Mouse (Mus musculus) thymus, postnatal 0 days (tissue): ENCODE measurements around the gene Stip1. TPM values are rescaled to one million over a fixed set of nuclear protein-coding genes. Genes with fewer than 3 reads are reported as not detected.
A peak's percentile ranks its signal among the peaks of the same experiment; 100 is the strongest.

Experiments used
- DNase-seq: peaks from one replicate; pipeline ENCODE4 v3.0.0-alpha.2; 2015; ENCODE audit warnings: low spot score
- polyA plus RNA-seq: library from polyadenylated mRNA; unstranded; fragments of >200 nt; fragmentation: Nextera tagmentation; extraction: Ambion mirVana; gene quantifications from 2 replicates; pipeline ENCODE4 v1.2.1, GENCODE M21; 2015

The Stip1 gene
- polyA plus RNA-seq, 1 experiment from 2014 or later, result 149 TPM

DNA sequence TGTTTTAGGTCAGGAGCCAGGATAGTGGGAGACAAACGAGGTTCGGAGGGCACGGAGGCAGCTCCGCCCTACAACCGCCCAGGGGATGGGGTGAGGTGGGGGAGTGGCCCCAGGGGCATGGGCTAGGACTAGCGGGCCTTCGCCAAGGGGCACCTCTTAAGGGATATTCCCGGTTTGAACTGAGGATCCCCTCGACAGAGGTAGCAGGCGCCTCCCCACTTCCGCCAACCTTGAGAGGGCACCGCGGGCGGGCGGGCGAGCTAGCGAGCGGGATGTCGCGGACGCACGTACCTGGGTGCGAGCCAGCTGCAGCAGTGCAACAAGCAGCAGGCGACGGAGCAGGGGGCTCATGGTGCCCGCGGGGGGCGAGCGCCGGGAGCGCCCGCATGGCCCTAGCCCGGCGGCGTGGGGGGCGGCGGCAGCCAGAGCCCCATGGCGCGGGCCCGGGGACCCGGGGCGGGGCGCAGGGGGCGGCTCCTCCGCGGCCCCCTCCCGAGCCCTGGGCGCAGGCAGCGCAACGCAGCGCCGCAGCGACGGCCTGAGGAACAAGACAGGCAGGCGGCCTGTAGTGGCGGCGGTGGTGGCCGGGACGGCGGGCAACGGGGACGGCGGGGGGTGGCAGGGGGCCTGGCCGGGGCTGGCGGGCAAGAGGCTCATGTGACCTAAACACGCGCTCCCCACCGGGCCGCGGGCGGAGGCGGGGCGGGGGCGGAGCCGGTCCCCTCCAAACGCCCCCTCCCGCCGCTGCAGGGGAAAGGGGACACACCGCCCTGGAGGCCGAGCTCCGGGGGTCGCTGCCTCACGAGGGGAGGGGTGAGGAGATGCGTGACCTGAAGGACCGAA is 52.5 kb downstream of the Stip1 start, which contains the start of gene Vegfb:
Gene Vegfb (minus strand): TSS at position 591 of the 843 bp plus-strand sequence.
- DNase-seq, result peak; percentile 68

- DNase-seq, result no peak
Observed at GRCm38 (mm10) chr19:6985951-6986708, 53.6 kb downstream of the Stip1 start.

- DNase-seq, result no peak
Observed at GRCm38 (mm10) chr19:6985300-6985699, 54.5 kb downstream of the Stip1 start.

- no peak for DNase-seq
Observed at GRCm38 (mm10) chr19:6983621-6984020, 56.1 kb downstream of the Stip1 start.

DNA sequence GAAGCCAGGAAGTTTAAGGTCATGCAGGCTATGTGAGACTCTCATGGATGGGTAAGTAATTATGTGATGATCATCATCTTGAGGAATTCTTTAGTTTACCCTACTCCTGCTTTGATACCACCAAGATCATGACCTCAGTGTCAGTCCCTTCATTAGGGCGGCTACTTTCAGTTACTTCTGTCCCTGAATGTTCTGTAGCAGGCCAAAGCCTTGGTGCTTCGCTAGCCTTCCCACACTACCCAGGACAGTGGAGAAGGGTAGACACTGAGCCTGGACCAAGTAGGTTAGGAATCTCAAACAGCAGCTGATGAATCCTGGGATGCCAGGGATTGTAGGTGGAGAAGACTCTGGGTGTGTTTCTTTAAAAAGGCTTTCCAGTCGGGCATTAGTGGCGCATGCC is 58.3 kb downstream of the Stip1 start:
- no peak for DNase-seq

DNA sequence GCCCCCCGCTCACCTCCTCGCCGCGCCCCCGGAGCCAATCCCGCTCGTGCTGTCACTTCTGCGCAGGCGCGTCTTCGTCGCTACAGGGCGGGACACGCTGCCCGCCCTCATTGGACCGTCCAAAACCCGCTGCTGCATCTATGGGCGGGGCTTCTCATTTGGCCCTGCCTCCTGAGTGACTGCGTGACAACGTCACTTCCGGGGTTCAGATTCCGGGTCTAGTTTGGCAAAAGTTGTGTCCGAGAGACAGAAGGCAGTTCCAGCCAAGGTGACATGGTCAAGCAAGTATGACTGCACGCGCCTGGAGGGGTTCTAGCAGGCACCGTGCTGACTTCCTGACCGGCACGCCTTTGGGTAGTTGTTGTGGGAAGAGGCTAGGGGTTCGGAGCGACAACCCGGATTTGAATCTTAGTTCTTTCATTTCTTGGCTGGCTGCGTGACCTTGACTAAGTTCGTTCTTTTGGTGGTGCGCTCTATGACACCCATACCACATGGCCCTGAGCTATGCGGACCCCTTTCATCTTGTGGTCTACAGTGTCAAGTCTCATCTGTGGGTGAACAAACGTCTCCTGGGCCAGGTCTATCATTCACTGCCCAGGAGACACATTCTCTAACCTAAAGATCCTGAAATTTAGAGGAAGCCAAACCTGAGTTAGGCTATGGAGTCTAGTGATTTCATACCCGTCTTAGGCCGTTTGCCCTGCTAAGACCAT is 59.2 kb downstream of the Stip1 start, which contains the start of gene Fkbp2:
Gene Fkbp2 (minus strand): TSS at position 121 of the 713 bp plus-strand sequence.
- DNase-seq, result peak; percentile 99

- peak; percentile 100 for DNase-seq
Observed at GRCm38 (mm10) chr19:6979486-6980380, 60.0 kb downstream of the Stip1 start.

DNA sequence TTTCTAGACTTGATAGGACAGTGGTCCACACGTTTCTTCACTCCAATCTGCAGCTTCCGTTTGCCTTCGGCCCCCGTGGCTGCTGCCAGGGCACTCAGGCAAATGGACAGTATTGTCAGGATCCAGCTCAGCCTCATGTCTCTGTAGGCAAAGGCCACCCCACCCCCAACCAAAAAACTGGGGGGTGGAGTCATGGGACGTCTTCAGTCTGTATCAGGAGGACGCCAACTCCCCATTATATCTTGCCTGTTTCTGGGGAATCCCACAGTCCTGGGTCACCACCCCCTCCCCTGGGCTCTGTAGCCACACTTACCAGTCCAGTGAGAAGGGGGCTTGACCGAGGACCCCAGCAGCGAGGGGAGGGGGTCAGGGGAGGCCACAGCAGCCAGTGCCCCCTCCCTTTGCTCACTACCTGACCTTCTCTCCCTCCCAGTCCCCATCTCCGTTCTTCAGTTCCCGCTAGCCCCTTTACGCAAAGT is 60.7 kb downstream of the Stip1 start:
- DNase-seq, result peak; percentile 50

DNA sequence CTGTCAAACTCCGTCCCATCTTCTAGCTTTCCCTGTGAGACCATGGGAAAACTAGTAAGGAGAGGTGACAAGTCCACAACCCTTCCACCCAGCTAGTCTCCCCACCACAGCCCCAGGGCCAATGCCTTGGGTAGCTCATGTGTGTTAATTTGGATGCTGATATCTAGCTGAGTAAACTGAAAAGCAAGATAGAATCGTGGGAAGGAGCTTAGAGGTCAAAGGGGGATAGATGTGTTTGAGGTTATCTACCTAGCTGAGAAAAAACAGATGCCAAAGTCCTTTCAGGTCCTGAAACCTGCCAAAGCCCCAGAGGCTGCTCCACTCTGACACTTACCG is 61.2 kb downstream of the Stip1 start:
- no peak for DNase-seq

GRCm38 (mm10) chr19:6977759-6978638 is 61.8 kb downstream of the Stip1 start:
- DNase-seq, result no peak

- DNase-seq, result peak; percentile 94
Observed at GRCm38 (mm10) chr19:6975537-6976521, 63.9 kb downstream of the Stip1 start, which contains the start of gene Plcb3. TSS of gene Plcb3 (minus strand) at chr19:6976470.

DNA sequence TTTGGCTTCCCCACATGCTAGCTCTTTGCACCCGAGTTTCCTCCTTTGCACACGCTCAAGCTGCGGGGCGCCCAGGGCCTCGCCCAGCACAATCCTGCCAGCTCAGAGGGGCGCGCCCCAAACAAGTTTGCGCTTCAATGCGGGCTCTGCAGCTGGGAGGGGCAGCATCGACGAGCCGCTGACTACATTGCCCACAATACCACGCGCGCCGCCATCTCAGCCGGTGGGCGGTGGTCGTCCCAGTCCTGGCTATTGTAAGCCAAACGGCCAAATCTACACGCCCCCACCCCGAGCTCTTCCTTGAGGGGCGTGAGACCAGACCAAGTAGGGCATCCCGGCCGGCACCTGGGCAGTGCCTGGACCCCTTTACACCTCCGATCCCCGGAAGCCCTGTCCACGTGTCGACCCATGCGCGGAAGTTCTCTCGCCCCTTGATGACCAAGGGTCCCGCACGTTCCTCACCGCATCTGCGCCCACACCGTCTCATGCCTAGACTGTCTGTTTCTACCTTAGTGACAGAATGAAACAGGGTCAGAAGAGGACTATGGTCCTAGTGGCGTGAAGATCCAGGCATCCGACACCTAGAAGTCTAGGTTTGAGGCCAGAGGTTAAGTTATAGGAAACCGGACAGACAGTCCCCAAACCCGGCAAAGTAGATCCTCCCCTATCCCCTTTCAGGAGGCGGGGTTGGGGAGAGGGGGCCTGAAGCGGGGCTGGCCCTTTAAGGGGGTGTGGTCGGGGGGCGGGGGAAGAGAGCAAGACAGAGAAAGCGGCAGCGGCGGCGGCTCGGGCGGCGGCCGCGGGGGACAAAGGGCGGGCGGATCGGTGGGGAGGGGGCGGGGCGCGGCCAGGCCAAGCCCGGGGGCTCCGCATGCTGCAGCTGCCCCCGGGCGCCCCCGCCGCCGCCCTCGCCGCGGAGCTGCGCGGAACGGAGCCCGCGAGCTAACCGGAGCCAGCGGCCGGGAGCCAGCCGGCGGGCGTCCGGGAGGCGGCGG is 65.3 kb downstream of the Stip1 start, which contains the start of gene Ppp1r14b:
Gene Ppp1r14b (plus strand): TSS at position 758 of the 995 bp plus-strand sequence.
- peak; percentile 91 for DNase-seq

GRCm38 (mm10) chr19:6973581-6974190 is 66.1 kb downstream of the Stip1 start:
- no peak for DNase-seq

DNA sequence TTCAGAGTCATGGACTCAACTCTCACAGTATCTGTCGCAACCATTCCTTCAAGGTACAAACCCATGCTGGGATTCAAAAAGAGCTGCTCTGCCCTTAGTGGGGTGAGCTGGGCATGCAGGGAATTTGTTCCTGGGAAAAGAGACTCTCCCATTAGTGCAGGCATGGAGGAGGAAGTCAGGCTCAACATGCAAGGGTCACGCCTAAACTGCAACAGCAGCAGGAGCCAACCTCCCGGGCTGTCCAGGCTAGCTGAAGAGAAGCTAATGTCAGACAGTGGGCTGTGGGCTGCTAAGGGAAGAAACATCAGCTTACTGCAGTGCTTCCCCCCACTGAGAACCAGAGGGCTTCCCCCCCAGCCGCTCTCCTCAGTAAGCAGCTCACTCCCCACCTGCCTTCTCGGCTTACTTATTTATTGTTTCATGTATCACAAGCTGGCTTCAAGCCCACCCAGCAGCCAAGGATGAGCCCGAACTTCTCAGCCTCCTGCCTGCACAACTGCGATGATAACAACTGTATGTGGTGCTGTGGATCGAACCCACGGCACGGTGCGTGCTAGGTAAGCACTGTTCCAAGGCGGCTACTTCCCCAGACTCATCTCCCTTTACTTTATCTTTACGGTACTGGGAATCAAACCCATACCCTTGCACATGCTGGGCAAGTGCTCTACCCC is 67.4 kb downstream of the Stip1 start:
- DNase-seq, result no peak

GRCm38 (mm10) chr19:6971644-6972043 is 68.1 kb downstream of the Stip1 start:
- no peak for DNase-seq
